Mouse (Mus musculus): ENCODE measurements at regions not wholly inside any gene's neighbourhood (a gene's known extent, or its start where the extent isn't known, plus 50 kb on each side); places are given as distances from the start of the nearest gene placed in this dataset.
"Not testable (repeated sequence)": the region's sequence is repeated elsewhere in the genome, so short reads cannot be mapped to it uniquely, and the experiment has no call there.

- intact Hi-C loops (cut with DNase I): not testable (repeated sequence)
Measured at GRCm38 (mm10) chr13:11030874-11031273, 670.2 kb upstream of the Chrm3 start.

- intact Hi-C loops (cut with DNase I): no loop called here
Measured at GRCm38 (mm10) chr13:11030381-11030780, 669.7 kb upstream of the Chrm3 start.

- intact Hi-C loops (cut with DNase I): no loop called here
Measured at GRCm38 (mm10) chr13:11025918-11026317, 665.3 kb upstream of the Chrm3 start.

- intact Hi-C loops (cut with DNase I): no loop called here
Measured at GRCm38 (mm10) chr13:11024441-11024840, 663.8 kb upstream of the Chrm3 start.

GRCm38 (mm10) chr13:11017584-11017983 lies 656.9 kb upstream of the Chrm3 start:
- intact Hi-C loops (cut with DNase I): no loop called here

- intact Hi-C loops (cut with DNase I): no loop called here
Measured at GRCm38 (mm10) chr13:11005374-11005773, 644.7 kb upstream of the Chrm3 start.

- intact Hi-C loops (cut with DNase I): no loop called here
Measured at GRCm38 (mm10) chr13:10991151-10991550, 630.5 kb upstream of the Chrm3 start.

GRCm38 (mm10) chr13:10990503-10991025 lies 629.9 kb upstream of the Chrm3 start:
- intact Hi-C loops (cut with DNase I): no loop called here

- intact Hi-C loops (cut with DNase I): no loop called here
Measured at GRCm38 (mm10) chr13:10989095-10989814, 628.6 kb upstream of the Chrm3 start.

GRCm38 (mm10) chr13:10983736-10984135 lies 623.1 kb upstream of the Chrm3 start:
- intact Hi-C loops (cut with DNase I): no loop called here

- intact Hi-C loops (cut with DNase I): no loop called here
Measured at GRCm38 (mm10) chr13:10982543-10982942, 621.9 kb upstream of the Chrm3 start.

- intact Hi-C loops (cut with DNase I): no loop called here
Measured at GRCm38 (mm10) chr13:10971932-10972331, 611.3 kb upstream of the Chrm3 start.

GRCm38 (mm10) chr13:10970721-10971120 lies 610.1 kb upstream of the Chrm3 start:
- intact Hi-C loops (cut with DNase I): no loop called here

GRCm38 (mm10) chr13:10952923-10953322 lies 592.3 kb upstream of the Chrm3 start:
- intact Hi-C loops (cut with DNase I): no loop called here

GRCm38 (mm10) chr13:10950658-10951057 lies 590.0 kb upstream of the Chrm3 start:
- intact Hi-C loops (cut with DNase I): not testable (repeated sequence)

GRCm38 (mm10) chr13:10947398-10947797 lies 586.8 kb upstream of the Chrm3 start:
- intact Hi-C loops (cut with DNase I): no loop called here

- intact Hi-C loops (cut with DNase I): loop anchor here (5.0 kb wide), 3 partner anchors 163 to 618 kb away; no protein-coding TSS in a partner anchor
Measured at GRCm38 (mm10) chr13:10943877-10944276, 583.2 kb upstream of the Chrm3 start.

- intact Hi-C loops (cut with DNase I): loop anchor here (5.0 kb wide), 3 partner anchors 165 to 620 kb away; no protein-coding TSS in a partner anchor
Measured at GRCm38 (mm10) chr13:10942031-10942655, 581.5 kb upstream of the Chrm3 start.

GRCm38 (mm10) chr13:10938233-10938632 lies 577.6 kb upstream of the Chrm3 start:
- intact Hi-C loops (cut with DNase I): no loop called here

- intact Hi-C loops (cut with DNase I): no loop called here
Measured at GRCm38 (mm10) chr13:10930741-10931140, 570.1 kb upstream of the Chrm3 start.

- intact Hi-C loops (cut with DNase I): loop anchor here (10.0 kb wide), 1 partner anchor 110 kb away; no protein-coding TSS in a partner anchor
Measured at GRCm38 (mm10) chr13:10914377-10914776, 553.7 kb upstream of the Chrm3 start.

GRCm38 (mm10) chr13:10909122-10909751 lies 548.6 kb upstream of the Chrm3 start:
- intact Hi-C loops (cut with DNase I): no loop called here
